Mouse (Mus musculus) central nervous system, embryonic 11.5 days (tissue): ENCODE measurements around the gene Galnt2. TPM values are rescaled to one million over a fixed set of nuclear protein-coding genes. Genes with fewer than 3 reads are reported as not detected.

Experiments used
- polyA plus RNA-seq: library from polyadenylated mRNA; depleted of rRNA; stranded (reverse); fragments of >200 nt; gene quantifications from 2 replicates; pipeline ENCODE4 v1.2.3, GENCODE M21; 2012; rRNA removed

The Galnt2 gene
- polyA plus RNA-seq, result 39.0 and 40.7 TPM in 2 replicates

DNA sequence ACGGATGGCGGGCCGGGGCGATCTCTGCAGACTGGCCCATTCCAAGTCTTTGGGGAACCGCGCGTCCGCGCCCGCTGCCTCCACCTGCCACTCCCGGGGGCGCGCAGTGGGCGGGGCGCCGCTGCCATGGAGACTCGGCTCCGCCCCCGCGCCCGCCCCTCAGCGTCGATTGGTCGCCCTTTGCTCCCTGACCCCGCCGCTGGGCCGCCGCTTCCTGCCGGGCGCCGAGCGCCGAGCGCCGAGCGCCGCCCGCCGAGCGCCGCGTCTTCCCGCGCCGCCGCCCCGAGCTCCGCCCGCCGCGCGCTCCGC lies at the start of gene Galnt2:
Gene Galnt2 (plus strand): TSS at position 216 of the 309 bp plus-strand sequence.

Other genes starting within 250 kb of the Galnt2 start
- 20.9 and 23.5 TPM in 2 replicates for gene Abcb10, start 248.3 kb upstream of the Galnt2 start, polyA plus RNA-seq
- 24.3 and 32.2 TPM in 2 replicates for gene Taf5l, start 210.0 kb upstream of the Galnt2 start, polyA plus RNA-seq
- gene Urb2, start 209.9 kb upstream of the Galnt2 start, polyA plus RNA-seq, result 8.2 and 11.3 TPM in 2 replicates
- 7.0 and 7.1 TPM in 2 replicates for gene Pgbd5, start 208.3 kb downstream of the Galnt2 start, polyA plus RNA-seq